Mouse (Mus musculus): ENCODE measurements at regions not wholly inside any gene's neighbourhood (a gene's known extent, or its start where the extent isn't known, plus 50 kb on each side); places are given as distances from the start of the nearest gene placed in this dataset.

- no peak overlapping the region for H3K4me3 ChIP-seq (ENCODE audit: insufficient read depth in 1 of 2, low read depth in 1 of 2, low read length in 2 of 2, poor library complexity in 1 of 2, severe bottlenecking in 1 of 2)
- H3K4me1 ChIP-seq (ENCODE audit: control insufficient read depth in 2 of 2, insufficient read depth in 2 of 2, low read length in 2 of 2, poor library complexity in 1 of 2), result no peaks in the 10 kb centered on the region
- DNase-seq (ENCODE audit: low read depth, low spot score), result no peak
- no peak for TF ChIP-seq CHD2 (IDR thresholded peaks at IDR 0.05; ENCODE audit: low read depth, low read length)
- no peak for TF ChIP-seq HCFC1 (IDR thresholded peaks at IDR 0.05; ENCODE audit: borderline replicate concordance, insufficient read depth, low read length)
- TF ChIP-seq MAFK (IDR thresholded peaks at IDR 0.05; ENCODE audit: insufficient read depth, low read depth, low read length), result no peak
- no peak for TF ChIP-seq ZNF384 (IDR thresholded peaks at IDR 0.05; ENCODE audit: low read depth, low read length)
- no peak for TF ChIP-seq ZC3H11A (IDR thresholded peaks at IDR 0.05; ENCODE audit: borderline replicate concordance, low read depth, low read length)
- no peaks in the 10 kb centered on the region for H3K36me3 ChIP-seq (ENCODE audit: control insufficient read depth, insufficient read depth, low read length, poor library complexity, severe bottlenecking)
- in situ Hi-C loops (cut with MboI; ENCODE audit: low sequenced_read_pairs in 2 of 2, unreplicated experiment in 2 of 2), result no loop called here
- no peaks in the 10 kb centered on the region for H3K9me3 ChIP-seq (ENCODE audit: control insufficient read depth, insufficient read depth, low read depth, low read length)
- H3K9ac ChIP-seq (ENCODE audit: insufficient read depth, low read depth, low read length, poor library complexity, severe bottlenecking), result no peak overlapping the region
- no peak overlapping the region for H3K27ac ChIP-seq (ENCODE audit: insufficient read depth, low read depth, low read length, poor library complexity, severe bottlenecking)
These were observed 106.3 kb downstream of the Rab11fip2 start for GRCm38 (mm10) chr19:59837138-59837537.

GRCm38 (mm10) chr19:59837628-59838027 is 105.8 kb downstream of the Rab11fip2 start:
- in situ Hi-C loops (cut with MboI; ENCODE audit: low sequenced_read_pairs in 2 of 2, unreplicated experiment in 2 of 2), result no loop called here
- TF ChIP-seq ZC3H11A (IDR thresholded peaks at IDR 0.05; ENCODE audit: borderline replicate concordance, low read depth, low read length) (no peak), ZNF384 (IDR thresholded peaks at IDR 0.05; ENCODE audit: low read depth, low read length) (no peak), MAFK (IDR thresholded peaks at IDR 0.05; ENCODE audit: insufficient read depth, low read depth, low read length) (no peak), HCFC1 (IDR thresholded peaks at IDR 0.05; ENCODE audit: borderline replicate concordance, insufficient read depth, low read length) (no peak)
- Histone ChIP-seq H3K27ac (ENCODE audit: insufficient read depth, low read depth, low read length, poor library complexity, severe bottlenecking) (no peak overlapping the region), H3K36me3 (ENCODE audit: control insufficient read depth, insufficient read depth, low read length, poor library complexity, severe bottlenecking) (no peaks in the 10 kb centered on the region), H3K4me1 (ENCODE audit: control insufficient read depth in 2 of 2, insufficient read depth in 2 of 2, low read length in 2 of 2, poor library complexity in 1 of 2) (no peaks in the 10 kb centered on the region), H3K9me3 (ENCODE audit: control insufficient read depth, insufficient read depth, low read depth, low read length) (no peaks in the 10 kb centered on the region), H3K4me3 (ENCODE audit: insufficient read depth in 1 of 2, low read depth in 1 of 2, low read length in 2 of 2, poor library complexity in 1 of 2, severe bottlenecking in 1 of 2) (no peak overlapping the region), H3K9ac (ENCODE audit: insufficient read depth, low read depth, low read length, poor library complexity, severe bottlenecking) (no peak overlapping the region)
- DNase-seq (ENCODE audit: low read depth, low spot score), result no peak

GRCm38 (mm10) chr19:59844270-59844669 is 99.2 kb downstream of the Rab11fip2 start:
- no peak for DNase-seq (ENCODE audit: low read depth, low spot score)
- no peaks in the 10 kb centered on the region for H3K36me3 ChIP-seq (ENCODE audit: control insufficient read depth, insufficient read depth, low read length, poor library complexity, severe bottlenecking)
- no peak overlapping the region for H3K4me3 ChIP-seq (ENCODE audit: insufficient read depth in 1 of 2, low read depth in 1 of 2, low read length in 2 of 2, poor library complexity in 1 of 2, severe bottlenecking in 1 of 2)
- TF ChIP-seq CHD2 (IDR thresholded peaks at IDR 0.05; ENCODE audit: low read depth, low read length) (no peak), ZC3H11A (IDR thresholded peaks at IDR 0.05; ENCODE audit: borderline replicate concordance, low read depth, low read length) (no peak), HCFC1 (IDR thresholded peaks at IDR 0.05; ENCODE audit: borderline replicate concordance, insufficient read depth, low read length) (no peak), ZNF384 (IDR thresholded peaks at IDR 0.05; ENCODE audit: low read depth, low read length) (no peak)
- no peaks in the 10 kb centered on the region for H3K4me1 ChIP-seq (ENCODE audit: control insufficient read depth in 2 of 2, insufficient read depth in 2 of 2, low read length in 2 of 2, poor library complexity in 1 of 2)
- no peaks in the 10 kb centered on the region for H3K9me3 ChIP-seq (ENCODE audit: control insufficient read depth, insufficient read depth, low read depth, low read length)
- in situ Hi-C loops (cut with MboI; ENCODE audit: low sequenced_read_pairs in 2 of 2, unreplicated experiment in 2 of 2), result no loop called here
- H3K9ac ChIP-seq (ENCODE audit: insufficient read depth, low read depth, low read length, poor library complexity, severe bottlenecking), result no peak overlapping the region
- no peak overlapping the region for H3K27ac ChIP-seq (ENCODE audit: insufficient read depth, low read depth, low read length, poor library complexity, severe bottlenecking)

- Histone ChIP-seq H3K9me3 (ENCODE audit: control insufficient read depth, insufficient read depth, low read depth, low read length) (no peaks in the 10 kb centered on the region), H3K4me1 (ENCODE audit: control insufficient read depth in 2 of 2, insufficient read depth in 2 of 2, low read length in 2 of 2, poor library complexity in 1 of 2) (no peaks in the 10 kb centered on the region), H3K36me3 (ENCODE audit: control insufficient read depth, insufficient read depth, low read length, poor library complexity, severe bottlenecking) (no peaks in the 10 kb centered on the region), H3K27ac (ENCODE audit: insufficient read depth, low read depth, low read length, poor library complexity, severe bottlenecking) (no peak overlapping the region), H3K4me3 (ENCODE audit: insufficient read depth in 1 of 2, low read depth in 1 of 2, low read length in 2 of 2, poor library complexity in 1 of 2, severe bottlenecking in 1 of 2) (no peak overlapping the region), H3K9ac (ENCODE audit: insufficient read depth, low read depth, low read length, poor library complexity, severe bottlenecking) (no peak overlapping the region)
- DNase-seq (ENCODE audit: low read depth, low spot score), result no peak
- TF ChIP-seq ZC3H11A (IDR thresholded peaks at IDR 0.05; ENCODE audit: borderline replicate concordance, low read depth, low read length) (no peak), ZNF384 (IDR thresholded peaks at IDR 0.05; ENCODE audit: low read depth, low read length) (no peak), HCFC1 (IDR thresholded peaks at IDR 0.05; ENCODE audit: borderline replicate concordance, insufficient read depth, low read length) (no peak), MAFK (IDR thresholded peaks at IDR 0.05; ENCODE audit: insufficient read depth, low read depth, low read length) (no peak), CHD2 (IDR thresholded peaks at IDR 0.05; ENCODE audit: low read depth, low read length) (no peak)
- in situ Hi-C loops (cut with MboI; ENCODE audit: low sequenced_read_pairs in 2 of 2, unreplicated experiment in 2 of 2), result no loop called here
These were observed 96.6 kb downstream of the Rab11fip2 start for GRCm38 (mm10) chr19:59846807-59847206.

GRCm38 (mm10) chr19:59850696-59851095 is 92.8 kb downstream of the Rab11fip2 start:
- H3K9ac ChIP-seq (ENCODE audit: insufficient read depth, low read depth, low read length, poor library complexity, severe bottlenecking), result no peak overlapping the region
- no peak overlapping the region for H3K27ac ChIP-seq (ENCODE audit: insufficient read depth, low read depth, low read length, poor library complexity, severe bottlenecking)
- TF ChIP-seq ZC3H11A (IDR thresholded peaks at IDR 0.05; ENCODE audit: borderline replicate concordance, low read depth, low read length), result no peak
- TF ChIP-seq CHD2 (IDR thresholded peaks at IDR 0.05; ENCODE audit: low read depth, low read length), result no peak
- TF ChIP-seq MAFK (IDR thresholded peaks at IDR 0.05; ENCODE audit: insufficient read depth, low read depth, low read length), result no peak
- TF ChIP-seq HCFC1 (IDR thresholded peaks at IDR 0.05; ENCODE audit: borderline replicate concordance, insufficient read depth, low read length), result no peak
- no peak for TF ChIP-seq ZNF384 (IDR thresholded peaks at IDR 0.05; ENCODE audit: low read depth, low read length)
- H3K9me3 ChIP-seq (ENCODE audit: control insufficient read depth, insufficient read depth, low read depth, low read length), result no peaks in the 10 kb centered on the region
- no peak for DNase-seq (ENCODE audit: low read depth, low spot score)
- no peaks in the 10 kb centered on the region for H3K36me3 ChIP-seq (ENCODE audit: control insufficient read depth, insufficient read depth, low read length, poor library complexity, severe bottlenecking)
- no peaks in the 10 kb centered on the region for H3K4me1 ChIP-seq (ENCODE audit: control insufficient read depth in 2 of 2, insufficient read depth in 2 of 2, low read length in 2 of 2, poor library complexity in 1 of 2)
- in situ Hi-C loops (cut with MboI; ENCODE audit: low sequenced_read_pairs in 2 of 2, unreplicated experiment in 2 of 2), result no loop called here
- H3K4me3 ChIP-seq (ENCODE audit: insufficient read depth in 1 of 2, low read depth in 1 of 2, low read length in 2 of 2, poor library complexity in 1 of 2, severe bottlenecking in 1 of 2), result no peak overlapping the region
